Mouse (Mus musculus) right cerebral cortex, adult 18-20 months (tissue): ENCODE data around the gene Acp6.

ENCODE experiments used
- DNase-seq: peaks from one replicate; pipeline ENCODE4 v3.0.0; 2022; ENCODE audit warnings: mixed read lengths

Gene Acp6

GRCm38 (mm10) chr3:97199261-97199660 lies 40.7 kb downstream of the Acp6 start:
- DNase-seq: no peak

- DNase-seq: peak; percentile 46
These were observed 43.4 kb downstream of the Acp6 start for GRCm38 (mm10) chr3:97201943-97202342.

- no peak for DNase-seq
These were observed 45.3 kb downstream of the Acp6 start for GRCm38 (mm10) chr3:97203880-97204279.

- DNase-seq: no peak
These were observed 47.9 kb downstream of the Acp6 start for GRCm38 (mm10) chr3:97206521-97206920.

GRCm38 (mm10) chr3:97209351-97209750 lies 50.8 kb downstream of the Acp6 start:
- no peak for DNase-seq

- DNase-seq: no peak
These were observed 52.6 kb downstream of the Acp6 start for GRCm38 (mm10) chr3:97211177-97211576.

GRCm38 (mm10) chr3:97213871-97214270 lies 55.3 kb downstream of the Acp6 start:
- no peak for DNase-seq

- DNase-seq: no peak
These were observed 55.9 kb downstream of the Acp6 start for GRCm38 (mm10) chr3:97214439-97214838.

- no peak for DNase-seq
These were observed 56.9 kb downstream of the Acp6 start for GRCm38 (mm10) chr3:97215526-97215925.

- DNase-seq: no peak
These were observed 64.7 kb downstream of the Acp6 start for GRCm38 (mm10) chr3:97223261-97223660.

GRCm38 (mm10) chr3:97225231-97225630 lies 66.7 kb downstream of the Acp6 start:
- DNase-seq: no peak

GRCm38 (mm10) chr3:97226719-97227118 lies 68.1 kb downstream of the Acp6 start:
- DNase-seq: no peak
